Mouse (Mus musculus) right cerebral cortex, postnatal 10 days (tissue): ENCODE data around the gene Vmn1r38.
"Not testable (repeated sequence)": the region's sequence is repeated elsewhere in the genome, so short reads cannot be mapped to it uniquely, and the experiment has no call there.

Experiments
- DNase-seq, 2 experiments: peaks; one replicate each; pipeline ENCODE4 v3.0.0; 2021; ENCODE audit warnings: low spot score in 2 of 2

Vmn1r38 gene

GRCm38 (mm10) chr6:66782527-66782926 is at the start of gene Vmn1r38:
TSS of gene Vmn1r38 (minus strand) at chr6:66782627.
- not testable (repeated sequence) for DNase-seq

- DNase-seq = no peak
These were observed 28.1 kb upstream of the Vmn1r38 start, which contains the start of gene Vmn1r39 for GRCm38 (mm10) chr6:66810509-66810908. TSS of gene Vmn1r39 (minus strand) at chr6:66810609.

GRCm38 (mm10) chr6:66806311-66806710 is 23.9 kb upstream of the Vmn1r38 start:
- DNase-seq = no peak

GRCm38 (mm10) chr6:66805713-66806112 is 23.3 kb upstream of the Vmn1r38 start:
- DNase-seq = no peak

GRCm38 (mm10) chr6:66729082-66729481 is 53.3 kb downstream of the Vmn1r38 start, which contains the start of gene Vmn1r37:
TSS of gene Vmn1r37 (plus strand) at chr6:66729382.
- not testable (repeated sequence) for DNase-seq
